Mouse (Mus musculus) midbrain, embryonic 14.5 days (tissue): ENCODE results near the gene Arhgap1. TPM values are rescaled to one million over a fixed set of nuclear protein-coding genes. Genes with fewer than 3 reads are reported as not detected.
A peak's percentile ranks its signal among the peaks of the same experiment; 100 is the strongest.

Source experiments
- ATAC-seq: fragments of 200-750 bp; cut with Nextera tagmentation; 2 replicates; pipeline ENCODE4 v1.8.0; 2017; ENCODE audit warnings: moderate number of reproducible peaks, moderate library complexity; ENCODE audit not compliant: low FRiP score, low TSS enrichment
- DNase-seq: peaks from one replicate; pipeline ENCODE4 v3.0.0-alpha.2; 2015
- H3K27ac ChIP-seq: fragments of 300-500 bp; sonication (generic); replicated peaks from 2 replicates; pipeline ENCODE4 v1.5.1; 2014; ENCODE audit warnings: mild to moderate bottlenecking, low read depth, low read length, moderate library complexity
- H3K27me3 ChIP-seq: fragments of 300-500 bp; sonication (generic); 2 replicates; pipeline ENCODE4 v1.6.1; 2014; ENCODE audit warnings: low read length, control low read depth, mixed read lengths; ENCODE audit not compliant: control insufficient read depth, insufficient read depth
- H3K36me3 ChIP-seq: fragments of 300-500 bp; sonication (generic); 2 replicates; pipeline ENCODE4 v1.6.1; 2014; ENCODE audit warnings: low read length, control low read depth; ENCODE audit not compliant: control insufficient read depth, insufficient read depth
- H3K4me1 ChIP-seq: fragments of 300-500 bp; sonication (generic); 2 replicates; pipeline ENCODE4 v1.6.1; 2014; ENCODE audit warnings: mild to moderate bottlenecking, antibody characterized with exemption, low read length, control low read depth; ENCODE audit not compliant: control insufficient read depth, insufficient read depth
- H3K4me2 ChIP-seq: fragments of 300-500 bp; sonication (generic); 2 replicates; pipeline ENCODE4 v1.6.1; 2014; ENCODE audit warnings: mild to moderate bottlenecking, low read length, moderate library complexity
- H3K4me3 ChIP-seq: fragments of 300-500 bp; sonication (generic); replicated peaks from 2 replicates; pipeline ENCODE4 v1.5.1; 2014; ENCODE audit warnings: low read depth, low read length
- H3K9ac ChIP-seq: fragments of 300-500 bp; sonication (generic); replicated peaks from 2 replicates; pipeline ENCODE4 v1.6.1; 2014; ENCODE audit warnings: mild to moderate bottlenecking, low read length, moderate library complexity
- H3K9me3 ChIP-seq: fragments of 300-500 bp; sonication (generic); 2 replicates; pipeline ENCODE4 v1.6.1; 2016; ENCODE audit warnings: low read length, control low read depth, mixed read lengths; ENCODE audit not compliant: control insufficient read depth
- WGBS: fragments of 180-500 bp; shearing (Covaris S2); extraction: QIAGEN DNeasy Blood & Tissue Kit; methylation state at CpG from one replicate; pipeline ENCODE4 v1.1.7; 2014; 5-methylcytosine and 5-hydroxymethylcytosine counted together
- polyA plus RNA-seq: library from polyadenylated mRNA; unstranded; fragments of >200 nt; fragmentation: Nextera tagmentation; extraction: Ambion mirVana; gene quantifications from 2 replicates; pipeline ENCODE4 v1.2.1, GENCODE M21; 2014

Gene Arhgap1
- polyA plus RNA-seq, 1 experiment from 2014 or later = 101 TPM

DNA sequence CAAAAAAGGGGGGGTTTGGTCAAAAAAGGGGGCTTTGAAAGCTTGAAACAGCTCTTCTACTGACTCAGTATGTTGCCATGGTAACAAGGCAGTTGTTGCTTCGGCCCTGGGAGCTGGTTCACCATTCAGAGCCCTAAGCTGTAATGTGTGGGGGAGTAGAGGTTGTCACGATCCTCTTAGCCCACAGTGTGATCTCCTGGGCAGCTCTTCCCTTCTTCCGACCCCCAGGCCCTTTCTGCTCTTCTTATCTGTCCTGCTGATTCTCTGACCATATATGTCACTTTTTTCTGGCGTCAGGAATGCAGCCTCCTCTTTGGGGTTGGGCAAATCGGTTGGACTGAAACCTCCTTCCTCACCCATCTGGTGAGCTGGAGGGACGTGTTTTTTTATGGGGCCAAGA lies 3.2 kb downstream of the Arhgap1 start:
- H3K4me1 ChIP-seq = peaks cover 19% of the 10 kb centered on the region
- H3K36me3 ChIP-seq = peaks cover 45% of the 10 kb centered on the region
- H3K9me3 ChIP-seq = no peaks in the 10 kb centered on the region
- H3K27ac ChIP-seq = no peak overlapping the region
- WGBS = 31% methylated on average over 6 of the region's 6 CpGs
- H3K9ac ChIP-seq = no peak overlapping the region
- H3K27me3 ChIP-seq = no peaks in the 10 kb centered on the region
- H3K4me3 ChIP-seq = no peak overlapping the region
- ATAC-seq = no peak
- peak; percentile 42 for DNase-seq
- no peak overlapping the region for H3K4me2 ChIP-seq

DNA sequence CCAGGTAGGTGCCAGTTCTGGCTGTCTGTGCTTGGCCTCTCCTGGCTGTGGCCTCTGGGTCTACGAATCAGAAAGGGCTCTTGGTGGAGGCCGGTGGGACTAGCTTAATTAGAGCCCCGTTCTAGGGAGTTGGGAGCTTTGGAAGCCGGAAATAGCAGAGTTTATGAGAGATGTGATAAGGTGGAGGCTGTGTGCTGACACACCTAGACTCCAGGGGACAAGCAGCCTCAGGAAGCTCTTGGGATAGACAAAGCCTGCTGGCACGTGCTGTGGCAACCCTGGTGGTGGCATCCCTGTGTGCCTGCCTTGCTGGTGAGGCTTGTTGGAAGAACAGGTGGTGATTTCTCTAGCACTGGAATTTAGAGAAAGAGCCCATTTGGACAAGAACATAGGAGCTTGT lies 5.7 kb downstream of the Arhgap1 start:
- Histone ChIP-seq H3K27me3 (no peaks in the 10 kb centered on the region), H3K9ac (no peak overlapping the region), H3K27ac (no peak overlapping the region), H3K36me3 (peaks cover 65% of the 10 kb centered on the region), H3K4me3 (no peak overlapping the region), H3K4me2 (no peak overlapping the region), H3K9me3 (no peaks in the 10 kb centered on the region), H3K4me1 (peaks cover 12% of the 10 kb centered on the region)
- ATAC-seq = no peak
- WGBS = 93% methylated on average over 5 of the region's 5 CpGs
- DNase-seq = no peak

DNA sequence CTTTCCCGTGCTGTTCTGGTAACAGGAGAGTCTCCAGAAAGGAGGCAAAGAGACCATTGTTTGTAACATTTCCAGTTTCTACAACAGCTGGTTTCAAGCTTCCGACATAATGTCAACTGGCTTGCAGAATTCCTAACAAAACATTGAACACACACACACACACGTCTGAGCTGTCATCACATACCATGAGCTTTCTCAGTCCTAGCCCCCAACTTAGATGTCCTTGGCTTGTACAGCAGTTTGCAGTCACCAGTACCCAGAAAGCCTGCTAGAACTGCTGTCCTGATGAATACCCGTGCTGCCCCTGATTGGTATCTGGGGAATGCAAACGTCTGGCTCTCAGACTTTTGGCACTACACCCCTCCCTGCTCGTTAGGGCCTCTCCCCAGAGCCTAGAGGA lies 6.2 kb downstream of the Arhgap1 start:
- ATAC-seq (no peak), DNase-seq (no peak)
- H3K27ac ChIP-seq = no peak overlapping the region
- 86% methylated on average over 6 of the region's 6 CpGs for WGBS
- H3K36me3 ChIP-seq = peaks cover 66% of the 10 kb centered on the region
- H3K4me1 ChIP-seq = peaks cover 8% of the 10 kb centered on the region
- no peaks in the 10 kb centered on the region for H3K27me3 ChIP-seq
- no peak overlapping the region for H3K4me3 ChIP-seq
- no peak overlapping the region for H3K4me2 ChIP-seq
- H3K9ac ChIP-seq = no peak overlapping the region
- no peaks in the 10 kb centered on the region for H3K9me3 ChIP-seq

DNA sequence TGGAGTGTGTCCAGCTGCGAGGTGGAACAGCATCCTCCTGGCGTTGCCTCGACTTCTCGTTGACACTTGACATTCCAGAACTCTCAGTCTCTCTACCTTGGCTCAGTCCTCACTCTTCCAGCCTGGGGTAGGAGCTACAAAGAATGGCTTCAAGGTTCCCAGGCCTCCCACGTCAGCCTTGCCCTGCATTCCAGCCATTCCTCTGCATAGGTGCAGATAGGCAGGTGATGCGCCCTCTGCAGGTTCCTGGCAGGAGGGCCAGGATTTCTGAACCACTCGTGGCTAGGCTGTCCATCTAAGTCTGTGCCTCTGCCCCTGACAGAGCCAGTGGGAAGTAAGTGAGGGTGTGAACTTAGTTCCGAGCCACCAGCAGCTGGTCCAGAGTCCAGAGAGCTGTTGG lies 7.1 kb downstream of the Arhgap1 start:
- H3K4me2 ChIP-seq = no peak overlapping the region
- H3K4me1 ChIP-seq = peaks cover 5% of the 10 kb centered on the region; the same call in 1 of the 2 replicates
- no peak overlapping the region for H3K4me3 ChIP-seq
- no peak overlapping the region for H3K9ac ChIP-seq
- ATAC-seq = no peak
- 80% methylated on average over 8 of the region's 8 CpGs for WGBS
- H3K27ac ChIP-seq = no peak overlapping the region
- peaks cover 76% of the 10 kb centered on the region for H3K36me3 ChIP-seq
- no peaks in the 10 kb centered on the region for H3K27me3 ChIP-seq
- no peak for DNase-seq
- H3K9me3 ChIP-seq = no peaks in the 10 kb centered on the region

DNA sequence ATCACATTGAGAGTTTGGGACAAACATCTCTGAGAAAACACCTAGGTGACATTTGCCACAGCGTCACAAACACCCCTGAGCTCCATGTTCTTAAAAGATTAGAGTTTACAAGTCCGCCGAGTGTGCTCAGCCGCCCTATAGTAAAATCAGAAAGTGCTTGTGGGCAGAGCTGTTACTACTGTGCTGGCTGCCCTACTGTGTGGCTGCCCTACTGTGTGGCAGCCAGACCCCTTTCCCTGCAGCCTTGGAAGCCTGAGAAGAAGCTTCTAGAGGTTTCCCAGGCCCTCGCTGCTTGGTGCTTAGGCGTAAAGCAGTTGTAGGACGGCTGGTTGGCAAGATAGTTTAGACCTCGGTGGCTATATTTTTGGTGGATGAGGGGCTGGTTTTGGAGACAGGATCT lies 10.0 kb downstream of the Arhgap1 start:
- DNase-seq (no peak), ATAC-seq (no peak)
- Histone ChIP-seq H3K9ac (no peak overlapping the region), H3K4me1 (no peaks in the 10 kb centered on the region), H3K27ac (no peak overlapping the region), H3K9me3 (no peaks in the 10 kb centered on the region), H3K4me3 (no peak overlapping the region), H3K4me2 (no peak overlapping the region), H3K27me3 (no peaks in the 10 kb centered on the region), H3K36me3 (peaks cover 91% of the 10 kb centered on the region)
- 97% methylated on average over 8 of the region's 8 CpGs for WGBS

DNA sequence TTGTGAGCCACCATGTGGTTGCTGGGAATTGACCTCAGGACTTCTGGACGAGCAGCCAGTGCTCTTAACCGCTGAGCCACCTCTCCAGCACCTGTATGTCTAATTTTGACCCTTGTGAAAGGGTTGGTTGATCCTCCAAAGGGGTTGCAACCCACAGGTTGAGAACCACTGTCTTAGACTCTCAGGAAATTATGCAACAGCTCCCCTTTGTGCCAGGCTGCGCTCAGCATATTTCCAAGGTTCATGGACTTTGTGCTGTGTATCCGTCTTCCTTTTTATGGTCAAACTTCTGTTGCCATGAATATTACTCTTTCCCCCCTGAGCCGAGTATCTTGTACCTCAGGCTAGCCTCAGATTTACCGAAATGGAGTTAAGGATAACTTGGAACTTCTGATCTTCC lies 11.3 kb downstream of the Arhgap1 start:
- Histone ChIP-seq H3K4me3 (no peak overlapping the region), H3K4me1 (no peaks in the 10 kb centered on the region), H3K27ac (no peak overlapping the region), H3K4me2 (no peak overlapping the region), H3K27me3 (no peaks in the 10 kb centered on the region), H3K9me3 (no peaks in the 10 kb centered on the region), H3K9ac (no peak overlapping the region), H3K36me3 (peaks cover 86% of the 10 kb centered on the region)
- no peak for ATAC-seq
- WGBS = 94% methylated on average over 6 of the region's 6 CpGs
- no peak for DNase-seq

DNA sequence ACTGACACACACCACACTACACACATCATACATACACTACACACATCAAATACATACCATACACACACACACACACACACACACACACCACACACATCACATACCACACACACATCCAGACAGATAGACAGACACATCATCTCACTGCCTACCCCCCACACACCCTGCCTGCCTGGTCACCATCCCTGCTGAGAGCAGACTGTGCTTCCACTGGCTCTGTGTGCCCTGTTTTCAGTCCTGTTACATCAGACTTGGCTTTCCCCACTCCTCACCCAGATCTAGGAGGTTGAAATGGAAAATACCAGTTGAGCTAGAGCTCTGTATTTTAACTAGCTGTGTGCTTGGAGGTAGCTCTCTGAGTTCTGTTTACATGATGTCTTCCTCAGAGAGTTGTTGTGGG lies 15.1 kb downstream of the Arhgap1 start:
- no peak overlapping the region for H3K9ac ChIP-seq
- ATAC-seq (no peak), DNase-seq (no peak)
- H3K9me3 ChIP-seq = no peaks in the 10 kb centered on the region
- no peak overlapping the region for H3K4me3 ChIP-seq
- no peaks in the 10 kb centered on the region for H3K27me3 ChIP-seq
- H3K4me1 ChIP-seq = no peaks in the 10 kb centered on the region
- no peak overlapping the region for H3K4me2 ChIP-seq
- peaks cover 85% of the 10 kb centered on the region for H3K36me3 ChIP-seq
- H3K27ac ChIP-seq = no peak overlapping the region

DNA sequence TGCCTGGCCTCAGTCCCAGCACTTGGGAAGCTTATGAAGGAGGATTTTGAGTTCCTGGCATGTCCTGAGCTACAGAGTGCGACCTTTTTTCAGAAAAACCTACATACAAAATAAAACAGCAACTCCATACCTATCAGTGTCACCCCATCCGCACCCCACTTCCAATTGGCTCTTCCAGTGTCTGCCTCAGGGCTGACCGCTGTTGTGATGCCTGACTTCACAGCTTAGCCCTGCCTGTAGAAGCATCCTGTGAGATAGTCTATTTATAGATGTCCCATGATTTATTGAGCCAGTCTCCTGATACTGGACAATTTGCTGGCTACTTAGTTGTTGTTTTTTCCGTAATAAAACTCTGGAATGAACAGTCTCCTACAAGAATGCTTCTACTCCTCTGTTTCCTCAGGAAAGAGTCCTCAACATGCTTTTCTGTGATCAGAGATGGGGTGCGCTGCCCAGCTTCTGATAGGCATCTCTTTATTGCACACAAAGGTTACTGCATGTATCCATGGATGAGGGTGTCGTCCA lies 16.8 kb downstream of the Arhgap1 start:
- Histone ChIP-seq H3K4me2 (no peak overlapping the region), H3K27ac (no peak overlapping the region), H3K4me1 (no peaks in the 10 kb centered on the region), H3K9me3 (no peaks in the 10 kb centered on the region), H3K27me3 (no peaks in the 10 kb centered on the region), H3K4me3 (no peak overlapping the region), H3K9ac (no peak overlapping the region), H3K36me3 (peaks cover 90% of the 10 kb centered on the region)
- ATAC-seq = no peak
- 96% methylated on average over 6 of the region's 6 CpGs for WGBS
- DNase-seq = no peak

DNA sequence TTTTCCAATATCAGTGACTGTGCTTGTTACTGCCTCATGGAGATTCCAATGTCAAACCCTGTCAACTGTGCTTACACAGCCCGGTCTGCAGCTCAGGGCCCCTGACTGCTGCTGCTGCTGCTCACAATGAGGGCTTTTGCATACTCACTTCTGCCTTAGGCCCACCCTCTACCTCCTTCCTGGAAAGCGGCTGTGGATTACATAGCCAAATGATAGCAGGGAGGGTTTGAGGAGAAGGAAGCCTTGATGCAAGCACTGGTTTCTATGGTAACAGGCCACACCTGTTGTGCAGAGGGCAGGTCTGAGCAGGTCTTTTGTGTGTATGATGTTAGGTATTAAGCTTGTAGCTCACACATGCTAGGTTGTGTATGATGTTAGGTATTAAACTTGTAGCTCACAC lies 18.1 kb downstream of the Arhgap1 start:
- Histone ChIP-seq H3K4me2 (no peak overlapping the region), H3K27ac (no peak overlapping the region), H3K4me3 (no peak overlapping the region), H3K36me3 (peaks cover 88% of the 10 kb centered on the region), H3K9ac (no peak overlapping the region), H3K9me3 (no peaks in the 10 kb centered on the region), H3K27me3 (no peaks in the 10 kb centered on the region), H3K4me1 (no peaks in the 10 kb centered on the region)
- DNase-seq = no peak
- WGBS = 84% methylated on average over 2 of the region's 2 CpGs
- ATAC-seq = no peak
